Mouse (Mus musculus): ENCODE results near the gene Yjefn3. TPM values are rescaled to one million over a fixed set of nuclear protein-coding genes. Genes with fewer than 3 reads are reported as not detected.

Gene Yjefn3
- total and polyA plus RNA-seq, 2 experiments from 2014 or later, result 10.7 to 13.3 TPM

DNA sequence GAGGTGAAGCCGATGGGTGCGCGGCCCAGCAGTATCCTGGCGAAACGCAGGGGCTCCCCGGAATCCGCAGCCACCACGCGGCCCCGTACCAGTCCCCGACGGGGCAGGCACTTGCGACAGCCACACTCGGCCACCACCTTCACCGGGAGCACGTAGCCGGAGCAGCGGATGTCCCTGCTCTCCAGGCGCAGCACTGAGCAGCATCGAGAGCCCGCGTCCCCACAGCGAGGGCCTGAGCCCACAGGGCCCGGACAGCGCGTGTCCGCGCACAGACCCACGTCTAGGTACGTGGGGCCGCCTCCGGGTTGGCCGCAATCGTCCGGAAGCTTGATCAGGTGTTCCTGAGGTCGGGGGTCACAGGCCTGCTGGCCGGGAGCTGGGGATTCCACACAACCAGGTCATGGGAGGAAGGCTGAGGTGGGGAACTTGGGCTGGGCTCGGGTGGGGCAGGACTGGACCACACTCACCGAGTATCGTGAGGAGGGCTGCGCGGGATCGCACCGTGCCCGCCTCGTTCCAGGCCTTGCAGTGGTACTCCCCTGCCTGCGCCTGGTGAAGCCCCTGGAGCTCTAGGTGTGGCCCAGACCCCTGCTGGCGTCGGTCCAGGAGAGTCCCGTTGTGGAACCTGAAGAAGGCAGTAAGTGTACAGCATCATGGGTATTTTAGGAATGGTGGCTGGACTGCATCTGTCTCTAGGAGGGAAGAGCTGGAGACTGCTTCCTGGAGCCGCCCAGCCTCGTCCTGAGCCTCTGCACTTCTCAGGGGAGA, 19.5 kb downstream of the Yjefn3 start:
- peaks cover 9% of the 10 kb centered on the region; the same call in 1 of the 2 replicates for H3K4me1 ChIP-seq (ENCODE audit: insufficient read depth, low read length)
- no peak overlapping the region for H3K27ac ChIP-seq
- peak overlapping the region; percentile 42 for H3K4me3 ChIP-seq (ENCODE audit: low read length)
- peak overlapping the region; percentile 52 for H3K4me2 ChIP-seq (ENCODE audit: low read depth, low read length)
- H3K27me3 ChIP-seq (ENCODE audit: insufficient read depth, low read length), result peaks cover 76% of the 10 kb centered on the region
- 18% methylated on average over 49 of the region's 52 CpGs for WGBS
- no peaks in the 10 kb centered on the region for H3K36me3 ChIP-seq (ENCODE audit: insufficient read depth, low read length)
- TF ChIP-seq CTCF (IDR thresholded peaks at IDR 0.05; ENCODE audit: low read depth), result no peak
- no peak for ATAC-seq
- H3K9ac ChIP-seq (replicated peaks; ENCODE audit: low read length), result no peak overlapping the region
- no peaks in the 10 kb centered on the region for H3K9me3 ChIP-seq (ENCODE audit: low read length)
- no peak for DNase-seq (ENCODE audit: low spot score)

GRCm38 (mm10) chr8:69882021-69882756, 20.3 kb downstream of the Yjefn3 start:
- TF ChIP-seq CTCF (IDR thresholded peaks at IDR 0.05; ENCODE audit: low read depth), result no peak
- Histone ChIP-seq H3K36me3 (ENCODE audit: insufficient read depth, low read length) (no peaks in the 10 kb centered on the region), H3K4me2 (ENCODE audit: low read depth, low read length) (peak overlapping the region; percentile 52), H3K9ac (replicated peaks; ENCODE audit: low read length) (peak overlapping the region; percentile 43), H3K27ac (no peak overlapping the region), H3K4me3 (ENCODE audit: low read length) (peak overlapping the region; percentile 42), H3K4me1 (ENCODE audit: insufficient read depth, low read length) (peaks cover 1% of the 10 kb centered on the region; the same call in 1 of the 2 replicates), H3K9me3 (ENCODE audit: low read length) (no peaks in the 10 kb centered on the region), H3K27me3 (ENCODE audit: insufficient read depth, low read length) (peaks cover 68% of the 10 kb centered on the region)
- ATAC-seq (peak; percentile 77), DNase-seq (ENCODE audit: low spot score) (peak; percentile 90)
- 8% methylated on average over 92 of the region's 103 CpGs for WGBS

DNA sequence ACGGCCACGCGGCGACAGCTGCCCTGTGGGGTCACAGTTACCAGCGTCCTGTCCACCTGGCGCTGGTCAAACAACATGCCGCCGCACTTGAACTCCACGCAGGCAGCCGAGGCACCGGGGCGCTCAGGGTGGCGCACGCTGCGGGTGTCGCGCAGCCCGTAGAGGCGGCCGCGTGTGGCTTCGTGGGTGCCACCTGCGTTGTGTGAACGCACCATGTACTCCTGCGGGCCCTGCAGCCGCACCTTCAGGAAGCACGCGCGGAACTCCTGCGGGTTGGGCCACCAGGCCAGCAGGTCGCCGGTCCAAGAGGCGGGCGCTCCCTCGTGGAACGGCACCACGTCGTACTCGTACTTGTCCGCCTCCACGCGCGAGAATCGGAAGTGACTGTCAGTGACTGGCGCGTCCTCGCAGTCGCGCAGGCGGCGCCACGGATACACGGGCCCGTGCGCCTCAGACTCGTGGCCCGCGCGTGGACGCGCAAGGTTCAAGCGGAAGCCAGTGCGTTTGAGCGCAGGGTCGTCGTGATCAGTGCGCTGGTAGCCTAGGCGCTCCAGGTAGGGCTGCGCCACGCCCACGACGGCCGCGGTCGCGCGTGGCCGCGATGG, 21.1 kb downstream of the Yjefn3 start:
- TF ChIP-seq CTCF (IDR thresholded peaks at IDR 0.05; ENCODE audit: low read depth), result no peak
- peak overlapping the region; percentile 42 for H3K4me3 ChIP-seq (ENCODE audit: low read length)
- no peaks in the 10 kb centered on the region for H3K9me3 ChIP-seq (ENCODE audit: low read length)
- 21% methylated on average over 79 of the region's 79 CpGs for WGBS
- H3K9ac ChIP-seq (replicated peaks; ENCODE audit: low read length), result peak overlapping the region; percentile 43
- no peaks in the 10 kb centered on the region for H3K36me3 ChIP-seq (ENCODE audit: insufficient read depth, low read length)
- peak; percentile 28 for ATAC-seq
- peaks cover 61% of the 10 kb centered on the region for H3K27me3 ChIP-seq (ENCODE audit: insufficient read depth, low read length)
- peak overlapping the region; percentile 52 for H3K4me2 ChIP-seq (ENCODE audit: low read depth, low read length)
- H3K4me1 ChIP-seq (ENCODE audit: insufficient read depth, low read length), result no peaks in the 10 kb centered on the region
- DNase-seq (ENCODE audit: low spot score), result peak; percentile 50
- H3K27ac ChIP-seq, result no peak overlapping the region

- Histone ChIP-seq H3K27ac (no peak overlapping the region), H3K4me3 (ENCODE audit: low read length) (peak overlapping the region; percentile 42), H3K27me3 (ENCODE audit: insufficient read depth, low read length) (peaks cover 56% of the 10 kb centered on the region), H3K9ac (replicated peaks; ENCODE audit: low read length) (0 out of 2 replicates have a peak overlapping the region, but pooled peaks have one; percentile 43), H3K9me3 (ENCODE audit: low read length) (no peaks in the 10 kb centered on the region), H3K4me1 (ENCODE audit: insufficient read depth, low read length) (no peaks in the 10 kb centered on the region), H3K4me2 (ENCODE audit: low read depth, low read length) (peak overlapping the region; percentile 52), H3K36me3 (ENCODE audit: insufficient read depth, low read length) (no peaks in the 10 kb centered on the region)
- ATAC-seq (no peak), DNase-seq (ENCODE audit: low spot score) (no peak)
- no peak for TF ChIP-seq CTCF (IDR thresholded peaks at IDR 0.05; ENCODE audit: low read depth)
- 16% methylated on average over 37 of the region's 37 CpGs for WGBS
These were observed 21.7 kb downstream of the Yjefn3 start for GRCm38 (mm10) chr8:69880841-69881240.

- ATAC-seq (no peak), DNase-seq (ENCODE audit: low spot score) (no peak)
- H3K9me3 ChIP-seq (ENCODE audit: low read length), result no peaks in the 10 kb centered on the region
- H3K4me1 ChIP-seq (ENCODE audit: insufficient read depth, low read length), result no peaks in the 10 kb centered on the region
- no peak overlapping the region for H3K4me3 ChIP-seq (ENCODE audit: low read length)
- no peak overlapping the region for H3K9ac ChIP-seq (replicated peaks; ENCODE audit: low read length)
- peaks cover 44% of the 10 kb centered on the region for H3K27me3 ChIP-seq (ENCODE audit: insufficient read depth, low read length)
- no peaks in the 10 kb centered on the region for H3K36me3 ChIP-seq (ENCODE audit: insufficient read depth, low read length)
- H3K4me2 ChIP-seq (ENCODE audit: low read depth, low read length), result no peak overlapping the region
- no peak for TF ChIP-seq CTCF (IDR thresholded peaks at IDR 0.05; ENCODE audit: low read depth)
- WGBS, result 65% methylated on average over 8 of the region's 8 CpGs
- H3K27ac ChIP-seq, result no peak overlapping the region
These were observed 22.8 kb downstream of the Yjefn3 start for GRCm38 (mm10) chr8:69879678-69880077.

DNA sequence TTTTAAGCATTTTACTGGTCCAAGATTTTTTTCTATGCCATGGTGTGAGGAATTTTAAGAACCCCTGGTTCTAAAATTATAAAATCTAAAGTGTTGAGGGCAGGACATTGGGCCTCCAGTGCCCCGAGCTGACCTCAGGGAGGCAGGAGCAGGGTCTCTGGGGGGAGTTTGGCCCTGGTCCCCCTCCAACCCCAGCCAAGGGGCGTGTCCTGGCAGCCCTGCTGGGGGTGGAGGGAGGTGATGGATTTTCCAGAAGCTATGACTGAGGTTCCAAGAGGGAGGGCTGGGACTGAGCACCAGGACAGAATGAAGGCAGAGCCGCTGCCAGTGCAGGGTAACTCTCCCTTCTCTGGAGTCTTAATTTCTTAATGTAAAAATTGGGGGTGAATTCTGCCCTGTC, 24.5 kb downstream of the Yjefn3 start:
- Histone ChIP-seq H3K4me3 (ENCODE audit: low read length) (no peak overlapping the region), H3K36me3 (ENCODE audit: insufficient read depth, low read length) (no peaks in the 10 kb centered on the region), H3K27me3 (ENCODE audit: insufficient read depth, low read length) (peaks cover 28% of the 10 kb centered on the region), H3K9me3 (ENCODE audit: low read length) (no peaks in the 10 kb centered on the region), H3K4me1 (ENCODE audit: insufficient read depth, low read length) (no peaks in the 10 kb centered on the region), H3K9ac (replicated peaks; ENCODE audit: low read length) (no peak overlapping the region), H3K27ac (no peak overlapping the region), H3K4me2 (ENCODE audit: low read depth, low read length) (no peak overlapping the region)
- TF ChIP-seq CTCF (IDR thresholded peaks at IDR 0.05; ENCODE audit: low read depth), result no peak
- WGBS, result 51% methylated on average over 3 of the region's 3 CpGs
- no peak for ATAC-seq
- no peak for DNase-seq (ENCODE audit: low spot score)
